Mouse (Mus musculus): ENCODE results near the gene Vmn2r105.

Gene Vmn2r105

GRCm38 (mm10) chr17:20234952-20235351 lies at the start of gene Vmn2r105:
TSS of gene Vmn2r105 (minus strand) at chr17:20235052.
- no peak for DNase-seq

GRCm38 (mm10) chr17:20255522-20255921 lies 20.7 kb upstream of the Vmn2r105 start:
- DNase-seq: no peak

DNA sequence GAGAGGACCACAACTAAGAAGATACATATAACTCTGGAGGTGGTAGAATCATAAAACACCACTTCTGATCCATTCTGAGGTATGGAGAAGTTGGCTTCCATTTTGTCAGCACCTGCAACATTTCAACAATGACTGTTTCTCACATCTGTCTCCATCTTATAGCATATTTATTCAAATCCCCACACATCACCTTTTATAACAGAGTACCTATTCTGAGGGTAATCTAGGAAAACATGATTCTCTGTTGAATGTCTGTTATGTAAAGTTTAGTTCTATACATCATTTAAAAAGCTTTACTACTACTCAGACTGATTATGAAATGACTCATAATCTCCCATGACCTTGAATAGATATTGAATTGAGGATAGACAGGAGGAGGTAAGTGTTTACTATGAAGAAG lies 51.9 kb downstream of the Vmn2r105 start, which contains the start of gene Fpr-rs6:
Fpr-rs6 (minus strand) TSS at position 101 of the 400 bp plus-strand sequence.
- no peak for DNase-seq

Measured in kidney, adult 9 months (tissue).